Mouse (Mus musculus) kidney, postnatal 0 days (tissue): Measurements from ENCODE around the gene Rpl18a. TPM values are rescaled to one million over a fixed set of nuclear protein-coding genes. Genes with fewer than 3 reads are reported as not detected.

Experiments
- ATAC-seq: fragments of 200-750 bp; cut with Nextera tagmentation; replicated peaks from 2 replicates; pipeline ENCODE4 v1.8.0; 2017; ENCODE audit warnings: low read depth, moderate number of reproducible peaks, moderate TSS enrichment, moderate library complexity; ENCODE audit not compliant: low FRiP score
- DNase-seq: peaks from one replicate; pipeline ENCODE4 v3.0.0-alpha.2; 2016; ENCODE audit warnings: low spot score
- H3K27ac ChIP-seq: fragments of 300-500 bp; sonication (generic); 2 replicates; pipeline ENCODE4 v1.5.1; 2014; ENCODE audit warnings: mild to moderate bottlenecking
- H3K27me3 ChIP-seq: fragments of 300-500 bp; sonication (generic); 2 replicates; pipeline ENCODE4 v1.6.1; 2014; ENCODE audit warnings: low read length, mixed read lengths; ENCODE audit not compliant: insufficient read depth
- H3K36me3 ChIP-seq: fragments of 300-500 bp; sonication (generic); 2 replicates; pipeline ENCODE4 v1.6.1; 2014; ENCODE audit warnings: low read length, mixed read lengths; ENCODE audit not compliant: insufficient read depth
- H3K4me1 ChIP-seq: fragments of 300-500 bp; sonication (generic); replicated peaks from 2 replicates; pipeline ENCODE4 v1.6.1; 2014; ENCODE audit warnings: antibody characterized with exemption, low read length, mixed read lengths; ENCODE audit not compliant: insufficient read depth
- H3K4me2 ChIP-seq: fragments of 300-500 bp; sonication (generic); 2 replicates; pipeline ENCODE4 v1.6.1; 2014; ENCODE audit warnings: mild to moderate bottlenecking, low read length, moderate library complexity, mixed read lengths
- H3K4me3 ChIP-seq: fragments of 300-500 bp; sonication (generic); replicated peaks from 2 replicates; pipeline ENCODE4 v1.5.1; 2014; ENCODE audit warnings: low read depth, low read length
- H3K9ac ChIP-seq: fragments of 300-500 bp; sonication (generic); 2 replicates; pipeline ENCODE4 v1.6.1; 2014; ENCODE audit warnings: low read depth, low read length
- H3K9me3 ChIP-seq: fragments of 300-500 bp; sonication (generic); replicated peaks from 2 replicates; pipeline ENCODE4 v1.6.1; 2016; ENCODE audit warnings: low read length, inconsistent platforms, mixed read lengths
- CTCF ChIP-seq: IDR thresholded peaks from 2 replicates; pipeline ENCODE4 v1.5.1; 2016; ENCODE audit warnings: antibody characterized with exemption, low read depth, mild to moderate bottlenecking, moderate library complexity
- WGBS: fragments of 180-500 bp; shearing (Covaris S2); extraction: QIAGEN DNeasy Blood & Tissue Kit; methylation state at CpG from one replicate; pipeline ENCODE4 v1.1.7; 2014; 5-methylcytosine and 5-hydroxymethylcytosine counted together
- polyA plus RNA-seq: library from polyadenylated mRNA; unstranded; fragments of >200 nt; fragmentation: Nextera tagmentation; extraction: Ambion mirVana; gene quantifications from 2 replicates; pipeline ENCODE4 v1.2.1, GENCODE M21; 2015

Gene Rpl18a
- polyA plus RNA-seq, 1 experiment from 2014 or later: 5,941 TPM

DNA sequence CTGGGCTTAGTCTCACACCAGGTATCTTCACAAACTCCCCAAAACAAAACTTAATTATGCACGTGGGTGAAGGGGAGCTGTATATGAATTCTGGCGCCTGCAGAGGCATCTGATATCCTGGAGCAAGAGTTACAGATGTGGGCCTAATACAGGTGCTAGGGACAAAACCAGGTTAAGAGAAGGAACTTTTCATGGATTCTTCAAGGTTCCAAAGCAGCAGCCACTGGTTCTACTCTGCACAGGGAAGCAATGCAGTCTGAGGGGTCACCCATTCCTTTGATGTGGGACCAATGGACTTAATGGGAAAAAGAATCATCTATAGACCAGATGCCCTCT is 2.9 kb downstream of the Rpl18a start:
- no peak for DNase-seq
- Histone ChIP-seq H3K4me1 (peaks cover 23% of the 10 kb centered on the region), H3K27ac (no peak overlapping the region), H3K27me3 (peaks cover 17% of the 10 kb centered on the region), H3K4me3 (no peak overlapping the region), H3K9ac (no peak overlapping the region), H3K4me2 (no peak overlapping the region), H3K36me3 (peaks cover 11% of the 10 kb centered on the region), H3K9me3 (no peaks in the 10 kb centered on the region)
- WGBS: 70% methylated on average over 2 of the region's 2 CpGs
- no peak for TF ChIP-seq CTCF
- ATAC-seq: no peak

DNA sequence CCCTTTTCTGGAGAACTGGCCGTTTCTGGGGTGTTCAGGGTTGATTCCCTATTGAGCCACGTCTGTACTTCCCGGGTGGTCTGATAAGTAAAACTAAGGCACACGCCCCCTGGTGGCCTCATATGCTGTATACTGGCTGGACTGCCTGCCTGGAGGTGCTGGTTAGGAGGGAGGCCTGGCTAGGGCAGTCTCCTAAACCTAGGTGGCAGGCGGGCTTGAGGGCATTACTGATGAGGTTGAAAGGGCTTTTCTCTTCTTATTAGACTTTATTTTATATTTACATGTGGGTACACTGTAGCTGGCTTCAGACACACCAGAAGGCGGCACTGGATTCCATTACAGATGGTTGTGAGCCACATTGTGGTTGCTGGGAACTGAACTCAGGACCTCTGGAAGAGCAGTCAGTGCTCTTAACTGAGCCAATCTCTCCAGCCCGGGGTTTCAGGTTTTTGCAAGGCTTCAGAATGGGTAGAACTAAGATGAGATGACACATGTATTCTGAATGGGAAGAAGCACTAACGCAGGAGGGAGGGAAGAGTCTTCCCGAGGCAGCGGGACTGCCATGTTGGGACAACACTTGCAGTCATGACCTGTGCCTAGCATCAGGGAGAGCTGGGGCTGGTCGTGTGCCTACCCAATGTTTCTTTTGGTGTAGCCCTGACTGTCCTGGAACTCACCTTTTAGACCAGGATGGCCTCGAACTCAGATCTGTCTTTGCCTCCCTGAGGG is 3.4 kb downstream of the Rpl18a start:
- H3K4me3 ChIP-seq: no peak overlapping the region
- WGBS: 35% methylated on average over 12 of the region's 12 CpGs
- peaks cover 11% of the 10 kb centered on the region for H3K36me3 ChIP-seq
- H3K4me2 ChIP-seq: no peak overlapping the region
- H3K4me1 ChIP-seq: peaks cover 23% of the 10 kb centered on the region
- H3K27me3 ChIP-seq: peaks cover 17% of the 10 kb centered on the region
- ATAC-seq: peak; percentile 36; the same call in 1 of the 2 replicates
- H3K9ac ChIP-seq: no peak overlapping the region
- H3K9me3 ChIP-seq: no peaks in the 10 kb centered on the region
- no peak overlapping the region for H3K27ac ChIP-seq
- DNase-seq: peak; percentile 96
- TF ChIP-seq CTCF: peak; percentile 83

GRCm38 (mm10) chr8:70892896-70893655 is 4.1 kb downstream of the Rpl18a start:
- H3K4me2 ChIP-seq: peak overlapping the region; percentile 46
- no peak overlapping the region for H3K27ac ChIP-seq
- H3K4me3 ChIP-seq: no peak overlapping the region
- TF ChIP-seq CTCF: no peak
- no peak for DNase-seq
- no peaks in the 10 kb centered on the region for H3K9me3 ChIP-seq
- peaks cover 11% of the 10 kb centered on the region for H3K36me3 ChIP-seq
- no peak for ATAC-seq
- peaks cover 19% of the 10 kb centered on the region for H3K4me1 ChIP-seq
- H3K27me3 ChIP-seq: peaks cover 17% of the 10 kb centered on the region
- H3K9ac ChIP-seq: no peak overlapping the region
- 31% methylated on average over 20 of the region's 20 CpGs for WGBS

DNA sequence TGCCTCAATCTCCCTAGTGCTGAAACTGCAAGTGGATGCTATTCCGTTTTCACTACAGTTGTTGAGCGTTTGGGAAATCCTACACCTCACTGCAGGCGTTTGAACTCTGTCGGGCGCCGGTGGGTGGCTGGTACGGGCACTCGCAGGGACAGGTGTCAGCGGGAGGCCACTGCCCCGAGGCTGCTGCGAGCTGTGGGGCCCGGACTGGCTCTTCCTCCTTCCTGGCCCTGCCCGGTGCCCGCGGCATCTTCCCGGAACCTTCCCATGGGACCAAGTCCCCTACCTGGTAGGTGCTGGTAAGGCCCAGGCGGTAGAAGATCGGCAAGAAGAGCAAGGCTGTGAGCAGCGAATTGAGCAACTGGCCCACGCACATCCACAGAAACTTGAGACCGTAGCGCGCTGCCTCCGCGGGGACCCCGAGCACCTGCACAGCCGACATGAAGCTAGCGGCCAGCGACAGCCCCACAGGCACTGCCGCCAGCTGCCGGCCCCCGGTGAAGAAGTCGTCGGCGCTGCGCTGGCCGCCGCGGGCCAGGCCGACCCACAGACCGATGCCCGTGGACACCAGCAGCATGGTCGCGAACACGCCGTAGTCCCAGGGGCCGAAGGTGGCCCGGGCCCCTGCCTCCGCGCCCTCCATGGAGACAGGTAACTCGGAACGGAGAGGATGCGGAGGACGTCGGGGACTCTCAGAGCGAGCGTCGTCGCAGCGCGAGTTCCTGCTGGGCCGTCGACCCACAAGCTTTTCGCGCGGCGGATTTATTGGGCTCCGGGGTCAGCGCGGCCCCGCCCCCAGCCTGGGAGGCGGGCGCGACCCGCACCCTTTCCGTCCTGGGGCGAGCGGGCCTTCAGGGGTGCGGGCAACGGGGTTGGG is 5.0 kb downstream of the Rpl18a start, which contains the start of gene Slc5a5:
Gene Slc5a5, minus strand, starts transcription at position 736 of the 874 bp plus-strand sequence.
- no peak within 1 kb of the TSS for H3K9ac ChIP-seq
- WGBS: 3% methylated on average over 80 of the region's 80 CpGs
- peak within 1 kb of the TSS; percentile 22; the same call in 1 of the 2 replicates for H3K4me3 ChIP-seq
- peaks cover 17% of the 10 kb centered on the region for H3K27me3 ChIP-seq
- H3K36me3 ChIP-seq: peaks cover 11% of the 10 kb centered on the region
- peaks cover 18% of the 10 kb centered on the region for H3K4me1 ChIP-seq
- ATAC-seq (no peak), DNase-seq (no peak)
- H3K4me2 ChIP-seq: peak within 1 kb of the TSS; percentile 46
- no peaks in the 10 kb centered on the region for H3K9me3 ChIP-seq
- H3K27ac ChIP-seq: no peak within 1 kb of the TSS
- no peak for TF ChIP-seq CTCF

- Histone ChIP-seq H3K4me2 (peak overlapping the region; percentile 46), H3K4me3 (no peak overlapping the region), H3K27me3 (peaks cover 17% of the 10 kb centered on the region), H3K27ac (no peak overlapping the region), H3K36me3 (peaks cover 11% of the 10 kb centered on the region), H3K4me1 (peaks cover 18% of the 10 kb centered on the region), H3K9me3 (no peaks in the 10 kb centered on the region), H3K9ac (no peak overlapping the region)
- ATAC-seq: peak; percentile 56
- WGBS: 8% methylated on average over 21 of the region's 21 CpGs
- no peak for TF ChIP-seq CTCF
- peak; percentile 31 for DNase-seq
These were observed 5.9 kb downstream of the Rpl18a start for GRCm38 (mm10) chr8:70891356-70891755.

- WGBS: 89% methylated on average over 5 of the region's 5 CpGs
- Histone ChIP-seq H3K4me2 (no peak overlapping the region), H3K9ac (no peak overlapping the region), H3K9me3 (no peaks in the 10 kb centered on the region), H3K27ac (no peak overlapping the region), H3K36me3 (peaks cover 11% of the 10 kb centered on the region), H3K4me1 (peaks cover 14% of the 10 kb centered on the region), H3K4me3 (no peak overlapping the region), H3K27me3 (peaks cover 17% of the 10 kb centered on the region)
- ATAC-seq (no peak), DNase-seq (no peak)
- TF ChIP-seq CTCF: no peak
These were observed 6.6 kb downstream of the Rpl18a start for GRCm38 (mm10) chr8:70890656-70891055.
